Mouse (Mus musculus) E14TG2a.4 (cell line): ENCODE data around the gene Rab8b.
"Not testable (repeated sequence)": the region's sequence is repeated elsewhere in the genome, so short reads cannot be mapped to it uniquely, and the experiment has no call there.

Experiments used
- H3K27me3 ChIP-seq: 2 replicates; pipeline ENCODE4 v1.6.1; 2014; ENCODE audit warnings: low read length, control low read depth; ENCODE audit not compliant: insufficient read depth
- H3K36me3 ChIP-seq: 2 replicates; pipeline ENCODE4 v1.6.1; 2014; ENCODE audit warnings: low read length, control low read depth; ENCODE audit not compliant: insufficient read depth
- H3K4me1 ChIP-seq: replicated peaks from 2 replicates; pipeline ENCODE4 v1.6.1; 2014; ENCODE audit warnings: low read depth, low read length, control low read depth
- H3K4me3 ChIP-seq: replicated peaks from 2 replicates; pipeline ENCODE4 v1.5.1; 2014; ENCODE audit warnings: mild to moderate bottlenecking, low read length
- H3K9me3 ChIP-seq: 2 replicates; pipeline ENCODE4 v1.6.1; 2014; ENCODE audit warnings: low read length, control low read depth
- CTCF ChIP-seq: conservative IDR thresholded peaks from 2 replicates; pipeline ENCODE4 v1.5.1; 2014; ENCODE audit warnings: low read length
- NANOG ChIP-seq: IDR thresholded peaks from 2 replicates; pipeline ENCODE4 v1.6.1; 2014; ENCODE audit warnings: borderline replicate concordance, low read length, mixed read lengths
- POU5F1 ChIP-seq: IDR thresholded peaks from 2 replicates; pipeline ENCODE4 v1.6.1; 2014; ENCODE audit warnings: low read length, borderline replicate concordance

Gene Rab8b

GRCm38 (mm10) chr9:66852592-66852991 lies 66.9 kb downstream of the Rab8b start:
- Histone ChIP-seq H3K36me3 (peaks cover 3% of the 10 kb centered on the region; the same call in 1 of the 2 replicates), H3K4me3 (no peak overlapping the region), H3K4me1 (peaks cover 4% of the 10 kb centered on the region), H3K27me3 (no peaks in the 10 kb centered on the region), H3K9me3 (no peaks in the 10 kb centered on the region)
- peak; percentile 58 for TF ChIP-seq NANOG
- TF ChIP-seq CTCF, result no peak

- no peak overlapping the region for H3K4me3 ChIP-seq
- H3K36me3 ChIP-seq, result peaks cover 13% of the 10 kb centered on the region
- no peaks in the 10 kb centered on the region for H3K27me3 ChIP-seq
- no peaks in the 10 kb centered on the region for H3K9me3 ChIP-seq
- no peak for TF ChIP-seq POU5F1
- no peak for TF ChIP-seq NANOG
- no peak for TF ChIP-seq CTCF
- peaks cover 4% of the 10 kb centered on the region for H3K4me1 ChIP-seq
These were observed 68.5 kb downstream of the Rab8b start for GRCm38 (mm10) chr9:66850966-66851365.

GRCm38 (mm10) chr9:66846822-66847221 lies 72.7 kb downstream of the Rab8b start:
- no peaks in the 10 kb centered on the region for H3K4me1 ChIP-seq
- H3K9me3 ChIP-seq, result no peaks in the 10 kb centered on the region
- H3K27me3 ChIP-seq, result no peaks in the 10 kb centered on the region
- H3K4me3 ChIP-seq, result no peak overlapping the region
- TF ChIP-seq POU5F1, result no peak
- peaks cover 13% of the 10 kb centered on the region for H3K36me3 ChIP-seq

- no peaks in the 10 kb centered on the region for H3K36me3 ChIP-seq
- no peak for TF ChIP-seq POU5F1
- no peak for TF ChIP-seq NANOG
- TF ChIP-seq CTCF, result no peak
- peaks cover 14% of the 10 kb centered on the region for H3K4me1 ChIP-seq
These were observed 84.4 kb downstream of the Rab8b start for GRCm38 (mm10) chr9:66835097-66835480.

GRCm38 (mm10) chr9:66834318-66835096 lies 85.0 kb downstream of the Rab8b start, which contains the start of gene Aph1c:
TSS of gene Aph1c (minus strand) at chr9:66834726.
- Histone ChIP-seq H3K9me3 (no peaks in the 10 kb centered on the region), H3K36me3 (no peaks in the 10 kb centered on the region), H3K27me3 (peaks cover 37% of the 10 kb centered on the region), H3K4me1 (peaks cover 14% of the 10 kb centered on the region), H3K4me3 (peak within 1 kb of the TSS; percentile 87)
- no peak for TF ChIP-seq NANOG
- no peak for TF ChIP-seq CTCF
- TF ChIP-seq POU5F1, result no peak

More at GRCm38 (mm10) chr9:66835097-66835480, 84.4 kb downstream of the Rab8b start:
- no peaks in the 10 kb centered on the region for H3K9me3 ChIP-seq
- peak overlapping the region; percentile 87 for H3K4me3 ChIP-seq
- H3K27me3 ChIP-seq, result peaks cover 37% of the 10 kb centered on the region

GRCm38 (mm10) chr9:66833851-66834250 lies 85.6 kb downstream of the Rab8b start:
- Histone ChIP-seq H3K9me3 (no peaks in the 10 kb centered on the region), H3K4me1 (peaks cover 14% of the 10 kb centered on the region), H3K4me3 (peak overlapping the region; percentile 87), H3K36me3 (no peaks in the 10 kb centered on the region), H3K27me3 (peaks cover 37% of the 10 kb centered on the region)
- no peak for TF ChIP-seq POU5F1
- no peak for TF ChIP-seq CTCF

GRCm38 (mm10) chr9:66832366-66832908 lies 87.0 kb downstream of the Rab8b start:
- Histone ChIP-seq H3K27me3 (peaks cover 36% of the 10 kb centered on the region), H3K4me1 (peaks cover 14% of the 10 kb centered on the region), H3K36me3 (no peaks in the 10 kb centered on the region), H3K4me3 (no peak overlapping the region), H3K9me3 (no peaks in the 10 kb centered on the region)
- TF ChIP-seq CTCF (no peak), POU5F1 (no peak)

- no peaks in the 10 kb centered on the region for H3K27me3 ChIP-seq
- H3K9me3 ChIP-seq, result no peaks in the 10 kb centered on the region
- TF ChIP-seq NANOG (no peak), CTCF (peak; percentile 60), POU5F1 (no peak)
- no peaks in the 10 kb centered on the region for H3K4me1 ChIP-seq
- H3K36me3 ChIP-seq, result no peaks in the 10 kb centered on the region
- no peak overlapping the region for H3K4me3 ChIP-seq
These were observed 93.5 kb downstream of the Rab8b start for GRCm38 (mm10) chr9:66825990-66826389.

- not testable (repeated sequence) for H3K27me3 ChIP-seq, H3K9me3 ChIP-seq, H3K4me3 ChIP-seq, H3K36me3 ChIP-seq, H3K4me1 ChIP-seq
These were observed 97.2 kb downstream of the Rab8b start for GRCm38 (mm10) chr9:66822255-66822654.
